Mouse (Mus musculus) myocyte (in vitro differentiated cells): ENCODE measurements around the gene Tnc.
A peak's percentile ranks its signal among the peaks of the same experiment; 100 is the strongest.

Experiments
- CEBPB ChIP-seq: IDR thresholded peaks from 2 replicates; pipeline ENCODE4 v1.6.1; 2011; ENCODE audit warnings: mild to moderate bottlenecking, moderate library complexity; ENCODE audit not compliant: poor library complexity, insufficient read depth, severe bottlenecking
- MAX ChIP-seq: IDR thresholded peaks from one replicate; pipeline ENCODE4 v1.6.1; 2011; ENCODE audit warnings: low read depth, mild to moderate bottlenecking, control low read depth
- MYOG ChIP-seq, 3 experiments: IDR thresholded peaks; one replicate each; pipeline ENCODE4 v1.6.1; 2011; ENCODE audit warnings: control low read depth in 2 of 3, low read depth in 2 of 3, mild to moderate bottlenecking in 2 of 3; ENCODE audit not compliant: insufficient read length in 2 of 3, control insufficient read depth in 1 of 3, insufficient read depth in 1 of 3
- POLR2A ChIP-seq: IDR thresholded peaks from one replicate; pipeline ENCODE4 v1.6.1; 2011; ENCODE audit warnings: low read depth, mild to moderate bottlenecking, control low read depth, moderate library complexity; ENCODE audit not compliant: insufficient read length
- REST ChIP-seq: IDR thresholded peaks from one replicate; pipeline ENCODE4 v1.6.1; 2011; ENCODE audit warnings: mild to moderate bottlenecking, control low read depth, moderate library complexity; ENCODE audit not compliant: insufficient read depth, insufficient read length
- USF1 ChIP-seq: IDR thresholded peaks from one replicate; pipeline ENCODE4 v1.6.1; 2011; ENCODE audit warnings: low read depth, mild to moderate bottlenecking, control low read depth, moderate library complexity

- no peak for TF ChIP-seq REST
- TF ChIP-seq POLR2A, result no peak
- no peak for TF ChIP-seq CEBPB
- TF ChIP-seq MYOG (IDR thresholded peaks at IDR 0.05; ENCODE audit: control insufficient read depth in 1 of 3, insufficient read depth in 1 of 3, insufficient read length in 2 of 3, low read depth in 2 of 3), result peak in 1 of 3 experiments; percentile 27
- TF ChIP-seq USF1, result no peak
- no peak for TF ChIP-seq MAX
Observed at GRCm38 (mm10) chr4:64083858-64084257, 37.0 kb upstream of the Tnc start.
